Mouse (Mus musculus) G1E-ER4 (cell line): Measurements from ENCODE around the gene Lin37. TPM values are rescaled to one million over a fixed set of nuclear protein-coding genes. Genes with fewer than 3 reads are reported as not detected.

ENCODE experiments used
- GATA1 ChIP-seq: IDR thresholded peaks from one replicate; pipeline ENCODE4 v1.8.0; 2012; ENCODE audit warnings: low read length, inconsistent platforms
- polyA plus RNA-seq: library from polyadenylated mRNA; stranded (reverse); fragments of >175 nt; gene quantifications from 2 replicates; pipeline ENCODE4 v1.2.3, GENCODE M21; 2012

The Lin37 gene
- polyA plus RNA-seq, 1 experiment: 145 TPM

GRCm38 (mm10) chr7:30589435-30590301, 30.0 kb upstream of the Lin37 start:
- no peak for TF ChIP-seq GATA1

- TF ChIP-seq GATA1: no peak
Measured at GRCm38 (mm10) chr7:30588676-30589434, 29.2 kb upstream of the Lin37 start, which contains the start of gene Kmt2b. Gene Kmt2b, minus strand, starts transcription at chr7:30588726.

- no peak for TF ChIP-seq GATA1
Measured at GRCm38 (mm10) chr7:30587842-30588667, 28.4 kb upstream of the Lin37 start.

- TF ChIP-seq GATA1: no peak
Measured at GRCm38 (mm10) chr7:30586455-30587020, 26.9 kb upstream of the Lin37 start.

GRCm38 (mm10) chr7:30585170-30585569, 25.5 kb upstream of the Lin37 start:
- TF ChIP-seq GATA1: no peak

- no peak for TF ChIP-seq GATA1
Measured at GRCm38 (mm10) chr7:30584339-30584738, 24.7 kb upstream of the Lin37 start.

- TF ChIP-seq GATA1: no peak
Measured at GRCm38 (mm10) chr7:30581547-30581946, 21.9 kb upstream of the Lin37 start.

GRCm38 (mm10) chr7:30579950-30580349, 20.3 kb upstream of the Lin37 start:
- no peak for TF ChIP-seq GATA1

- no peak for TF ChIP-seq GATA1
Measured at GRCm38 (mm10) chr7:30572969-30573368, 13.3 kb upstream of the Lin37 start.

GRCm38 (mm10) chr7:30572389-30572788, 12.8 kb upstream of the Lin37 start:
- TF ChIP-seq GATA1: no peak

GRCm38 (mm10) chr7:30567555-30567954, 7.9 kb upstream of the Lin37 start:
- TF ChIP-seq GATA1: no peak

GRCm38 (mm10) chr7:30566033-30566432, 6.4 kb upstream of the Lin37 start:
- no peak for TF ChIP-seq GATA1

- no peak for TF ChIP-seq GATA1
Measured at GRCm38 (mm10) chr7:30564970-30565571, 5.4 kb upstream of the Lin37 start, which contains the start of gene Igflr1. Gene Igflr1, plus strand, starts transcription at chr7:30565427.

- TF ChIP-seq GATA1: no peak
Measured at GRCm38 (mm10) chr7:30563906-30564280, 4.3 kb upstream of the Lin37 start.
